9 mouse cellular contexts compared by ENCODE assay signal in the genomic region with DNA sequence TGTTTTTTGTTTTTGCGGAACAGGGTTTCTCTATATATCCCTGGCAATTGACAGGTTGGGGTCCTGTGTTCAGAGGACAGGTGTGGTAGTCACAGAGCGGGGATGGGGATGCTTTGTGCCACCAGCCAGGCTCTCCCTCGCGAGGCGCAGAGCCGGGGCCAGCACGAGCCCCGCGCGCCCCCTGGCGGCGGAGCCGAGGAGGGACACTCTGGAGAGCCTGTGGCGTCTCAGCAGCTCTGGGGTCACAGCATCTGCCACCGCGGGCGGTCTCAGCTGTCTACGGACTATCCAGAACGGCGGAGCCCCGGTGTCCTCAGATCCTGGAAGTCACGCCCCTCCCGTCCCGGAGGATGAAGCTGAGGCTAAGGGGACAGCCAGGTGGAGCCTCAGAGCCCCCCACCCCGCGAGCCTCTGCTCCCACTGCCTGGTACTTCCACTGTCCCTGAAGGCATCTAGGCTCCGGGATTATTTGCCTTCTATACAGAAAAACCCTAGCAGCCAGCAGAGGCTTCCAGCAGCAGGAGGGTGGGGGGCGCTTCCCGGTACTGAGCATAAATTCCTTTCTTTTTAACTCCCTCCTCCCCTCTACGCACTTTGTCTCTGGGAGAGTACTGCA.
A peak's percentile ranks its signal among the peaks of the same experiment; 100 is the strongest.
DNase-seq lines count a peak whose midpoint lies in the region; ATAC-seq and TF ChIP-seq lines count a peak whose summit lies in the region.
"Had no signal": no experiment of that assay in that cellular context is flagged by ENCODE, and none has a peak within 500 bp of the region (broad histone marks: within the 10 kb centered on the region; RNA-seq: fewer than 3 reads in every experiment).

No protein-coding gene starts in this region.

- no peak for TF ChIP-seq POLR2A in kidney, adult 2 months (IDR thresholded peaks at IDR 0.05; ENCODE audit: low read depth, low read length)

- H3K27me3 ChIP-seq in C2C12 (ENCODE audit: control insufficient read depth, insufficient read depth, insufficient read length): no peaks in the 10 kb centered on the region
- no peaks in the 10 kb centered on the region for H3K27me3 ChIP-seq in embryonic facial prominence, embryonic 13.5 days
- no peaks in the 10 kb centered on the region for H3K27me3 ChIP-seq in kidney, adult 2 months (replicated peaks; ENCODE audit: control insufficient read depth, insufficient read depth, low read length)
- H3K27me3 ChIP-seq in limb, embryonic 15.5 days: no peaks in the 10 kb centered on the region
- no peaks in the 10 kb centered on the region for H3K27me3 ChIP-seq in midbrain, postnatal 0 days (ENCODE audit: insufficient read depth, low read length)

- peak; percentile 70; the same call in 1 of the 2 replicates for ATAC-seq in embryonic facial prominence, embryonic 13.5 days (ENCODE audit: insufficient number of reproducible peaks, insufficient read depth, low FRiP score, low TSS enrichment, low read depth)
- peak; percentile 57; the same call in 1 of the 2 replicates for ATAC-seq in limb, embryonic 15.5 days (ENCODE audit: insufficient number of reproducible peaks, low FRiP score, low TSS enrichment, low read depth)
- peak; percentile 79 for ATAC-seq in midbrain, postnatal 0 days (ENCODE audit: low FRiP score)

- H3K9me3 ChIP-seq in embryonic facial prominence, embryonic 13.5 days: no peaks in the 10 kb centered on the region
- no peaks in the 10 kb centered on the region for H3K9me3 ChIP-seq in limb, embryonic 15.5 days
- no peaks in the 10 kb centered on the region for H3K9me3 ChIP-seq in midbrain, postnatal 0 days (ENCODE audit: low read length)

- no peak overlapping the region for H3K4me3 ChIP-seq in C2C12 (ENCODE audit: insufficient read depth, poor library complexity, severe bottlenecking)
- peak overlapping the region; percentile 35 for H3K4me3 ChIP-seq in embryonic facial prominence, embryonic 13.5 days
- H3K4me3 ChIP-seq in kidney, adult 2 months (ENCODE audit: insufficient read depth, low read depth, low read length): no peak overlapping the region
- peak overlapping the region; percentile 31 for H3K4me3 ChIP-seq in limb, embryonic 15.5 days
- H3K4me3 ChIP-seq in midbrain, postnatal 0 days (ENCODE audit: low read depth, low read length): peak overlapping the region; percentile 26; the same call in 1 of the 2 replicates
- H3K4me3 ChIP-seq: erythroblast, embryonic 14.5 days had no signal

- TF ChIP-seq CTCF in C2C12 (IDR thresholded peaks at IDR 0.05; ENCODE audit: control insufficient read depth, insufficient read depth, insufficient read length): peak; percentile 98
- peak; percentile 81 for TF ChIP-seq CTCF in kidney, adult 2 months (conservative IDR thresholded peaks at IDR 0.05; ENCODE audit: insufficient read depth, insufficient read length, low read depth, low read length)
- TF ChIP-seq CTCF in midbrain, postnatal 0 days (IDR thresholded peaks at IDR 0.05): peak; percentile 89

- no peak overlapping the region for H3ac ChIP-seq in C2C12 (ENCODE audit: control insufficient read depth, insufficient read length, low read depth)

- H3K27ac ChIP-seq in embryonic facial prominence, embryonic 13.5 days: no peak overlapping the region
- H3K27ac ChIP-seq in kidney, adult 2 months (ENCODE audit: insufficient read depth, low read depth, low read length): no peak overlapping the region
- H3K27ac ChIP-seq in limb, embryonic 15.5 days: peak overlapping the region; percentile 27; the same call in 1 of the 2 replicates
- H3K27ac ChIP-seq in midbrain, postnatal 0 days (ENCODE audit: low read depth, low read length): no peak overlapping the region

- DNase-seq in adrenal gland, postnatal 36 days: peak; percentile 80 to 90
- DNase-seq in heart, adult 8-10 months (ENCODE audit: low spot score): peak; percentile 51
- DNase-seq in kidney, adult 2 months: peak; percentile 67
- peak; percentile 73 for DNase-seq in midbrain, postnatal 0 days (ENCODE audit: low spot score)
- DNase-seq in spleen, postnatal 14 days (ENCODE audit: low spot score in 2 of 2): peak; percentile 56 to 77

- H3K79me3 ChIP-seq in C2C12 (ENCODE audit: low read depth): no peaks in the 10 kb centered on the region

- peak overlapping the region; percentile 65 for H3K4me2 ChIP-seq in embryonic facial prominence, embryonic 13.5 days
- H3K4me2 ChIP-seq in limb, embryonic 15.5 days: peak overlapping the region; percentile 63
- peak overlapping the region; percentile 60 for H3K4me2 ChIP-seq in midbrain, postnatal 0 days (ENCODE audit: low read depth, low read length, poor library complexity, severe bottlenecking)

- 5% methylated on average over 30 of the region's 30 CpGs for WGBS in embryonic facial prominence, embryonic 13.5 days
- 9% methylated on average over 30 of the region's 30 CpGs for WGBS in kidney, adult 2 months
- WGBS in limb, embryonic 15.5 days: 5% methylated on average over 30 of the region's 30 CpGs
- WGBS in midbrain, postnatal 0 days: 7% methylated on average over 30 of the region's 30 CpGs

- peak overlapping the region; percentile 62; the same call in 1 of the 2 replicates for H3K9ac ChIP-seq in embryonic facial prominence, embryonic 13.5 days
- H3K9ac ChIP-seq in limb, embryonic 15.5 days: peak overlapping the region; percentile 39; the same call in 1 of the 2 replicates
- H3K9ac ChIP-seq in midbrain, postnatal 0 days (replicated peaks; ENCODE audit: low read length, poor library complexity, severe bottlenecking): 0 out of 2 replicates have a peak overlapping the region, but pooled peaks have one; percentile 39

- no peaks in the 10 kb centered on the region for H3K79me2 ChIP-seq in C2C12 (ENCODE audit: control insufficient read depth, insufficient read depth)

- H3K36me3 ChIP-seq in C2C12 (ENCODE audit: control insufficient read depth, insufficient read depth): no peaks in the 10 kb centered on the region
- no peaks in the 10 kb centered on the region for H3K36me3 ChIP-seq in embryonic facial prominence, embryonic 13.5 days
- no peaks in the 10 kb centered on the region for H3K36me3 ChIP-seq in kidney, adult 2 months (ENCODE audit: control insufficient read depth, insufficient read depth, low read length)
- H3K36me3 ChIP-seq in limb, embryonic 15.5 days: no peaks in the 10 kb centered on the region
- H3K36me3 ChIP-seq in midbrain, postnatal 0 days (ENCODE audit: insufficient read depth, low read length): no peaks in the 10 kb centered on the region

- H3K4me1 ChIP-seq in embryonic facial prominence, embryonic 13.5 days: peaks cover 3% of the 10 kb centered on the region; the same call in 1 of the 2 replicates
- H3K4me1 ChIP-seq in kidney, adult 2 months (ENCODE audit: control insufficient read depth, insufficient read depth, low read length): no peaks in the 10 kb centered on the region
- peaks cover 8% of the 10 kb centered on the region for H3K4me1 ChIP-seq in limb, embryonic 15.5 days
- H3K4me1 ChIP-seq in midbrain, postnatal 0 days (ENCODE audit: insufficient read depth, low read length): no peaks in the 10 kb centered on the region

TF ChIP-seq in C2C12, 6 proteins besides CTCF, POLR2A, EP300 and RAD21:
- no peak for TF ChIP-seq MYOG (IDR thresholded peaks at IDR 0.05; ENCODE audit: control insufficient read depth, extremely low read depth, insufficient read length)
- TF ChIP-seq FOSL1 (IDR thresholded peaks at IDR 0.05; ENCODE audit: insufficient read depth, low read length, poor library complexity, severe bottlenecking): no peak
- no peak for TF ChIP-seq USF1 (IDR thresholded peaks at IDR 0.05; ENCODE audit: low read depth)
- TF ChIP-seq CEBPB (IDR thresholded peaks at IDR 0.05; ENCODE audit: low read depth): no peak
- no peak for TF ChIP-seq MYOD1 (IDR thresholded peaks at IDR 0.05; ENCODE audit: control insufficient read depth, insufficient read length, low read depth)
- TF ChIP-seq MAX (IDR thresholded peaks at IDR 0.05): no peak

Comparison
In these comparisons a context has a peak if more than half of its experiments do, and no peak if none do; other contexts are left out.
1. H3K4me3 ChIP-seq: peak in embryonic facial prominence, embryonic 13.5 days (single experiment), limb, embryonic 15.5 days (single experiment) and midbrain, postnatal 0 days (single experiment); none in C2C12 (single experiment) and kidney, adult 2 months (single experiment).
2. Peak in every context shown above with its lines, with median percentiles within 50 percentile points of each other: CTCF ChIP-seq, DNase-seq, ATAC-seq, H3K4me2 ChIP-seq and H3K9ac ChIP-seq.